Mouse (Mus musculus) heart, embryonic 12.5 days (tissue): ENCODE results near the gene Ccdc134. TPM values are rescaled to one million over a fixed set of nuclear protein-coding genes. Genes with fewer than 3 reads are reported as not detected.

Experiments
- ATAC-seq: fragments of 200-750 bp; cut with Nextera tagmentation; 2 replicates; pipeline ENCODE4 v1.8.0; 2017; ENCODE audit warnings: moderate TSS enrichment, moderate library complexity; ENCODE audit not compliant: insufficient number of reproducible peaks, low FRiP score
- H3K27ac ChIP-seq: fragments of 300-500 bp; sonication (generic); 2 replicates; pipeline ENCODE4 v1.5.1; 2016; ENCODE audit warnings: mild to moderate bottlenecking, moderate library complexity; ENCODE audit not compliant: poor library complexity, severe bottlenecking
- H3K27me3 ChIP-seq: fragments of 300-500 bp; sonication (generic); replicated peaks from 2 replicates; pipeline ENCODE4 v1.6.1; 2016; ENCODE audit warnings: mild to moderate bottlenecking, moderate library complexity
- H3K36me3 ChIP-seq: fragments of 300-500 bp; sonication (generic); 2 replicates; pipeline ENCODE4 v1.6.1; 2016; ENCODE audit warnings: mild to moderate bottlenecking, moderate library complexity
- H3K4me1 ChIP-seq: fragments of 300-500 bp; sonication (generic); replicated peaks from 2 replicates; pipeline ENCODE4 v1.6.1; 2016; ENCODE audit warnings: mild to moderate bottlenecking
- H3K4me2 ChIP-seq: fragments of 300-500 bp; sonication (generic); 2 replicates; pipeline ENCODE4 v1.6.1; 2016; ENCODE audit warnings: mild to moderate bottlenecking, moderate library complexity
- H3K4me3 ChIP-seq: fragments of 300-500 bp; sonication (generic); 2 replicates; pipeline ENCODE4 v1.5.1; 2016; ENCODE audit warnings: mild to moderate bottlenecking
- H3K9ac ChIP-seq: fragments of 300-500 bp; sonication (generic); 2 replicates; pipeline ENCODE4 v1.6.1; 2016; ENCODE audit warnings: mild to moderate bottlenecking, moderate library complexity
- H3K9me3 ChIP-seq: fragments of 300-500 bp; sonication (generic); replicated peaks from 2 replicates; pipeline ENCODE4 v1.6.1; 2016; ENCODE audit warnings: mild to moderate bottlenecking, moderate library complexity
- WGBS: fragments of 180-500 bp; shearing (Covaris S2); methylation state at CpG from one replicate; pipeline ENCODE4 v1.1.7; 2016; 5-methylcytosine and 5-hydroxymethylcytosine counted together
- polyA plus RNA-seq: library from polyadenylated mRNA; unstranded; fragments of >200 nt; fragmentation: Nextera tagmentation; extraction: Ambion mirVana; gene quantifications from 2 replicates; pipeline ENCODE4 v1.2.1, GENCODE M21; 2016

Gene Ccdc134
- polyA plus RNA-seq, 1 experiment from 2014 or later, result 8.7 TPM

DNA sequence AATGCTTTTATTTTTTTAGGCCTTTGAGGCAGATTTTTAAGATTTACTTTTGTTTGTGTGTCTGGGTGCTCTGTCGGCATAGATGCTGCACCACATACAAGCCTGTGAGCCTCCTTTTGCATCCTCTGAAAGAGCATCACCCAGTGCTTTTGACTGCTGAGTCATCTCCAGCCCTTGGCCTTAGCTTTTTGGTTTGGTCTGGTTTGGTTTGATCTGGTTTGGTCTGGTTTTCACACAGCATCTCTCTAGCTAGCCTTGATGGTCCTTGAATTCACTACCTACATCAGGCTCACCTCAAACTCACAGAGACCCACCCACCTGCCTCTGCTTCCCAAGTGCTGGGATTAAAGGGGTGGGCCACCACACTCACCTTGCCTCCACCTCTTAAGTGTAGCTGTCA, 60.2 kb downstream of the Ccdc134 start:
- H3K27me3 ChIP-seq, result peaks cover 22% of the 10 kb centered on the region
- 96% methylated on average over 1 of the region's 1 CpGs for WGBS
- H3K36me3 ChIP-seq, result peaks cover 75% of the 10 kb centered on the region
- H3K4me1 ChIP-seq, result peaks cover 62% of the 10 kb centered on the region
- H3K9ac ChIP-seq, result no peak overlapping the region
- no peak overlapping the region for H3K27ac ChIP-seq
- no peak for ATAC-seq
- no peak overlapping the region for H3K4me2 ChIP-seq
- no peak overlapping the region for H3K4me3 ChIP-seq
- H3K9me3 ChIP-seq, result 0 out of 2 replicates have a peak, but pooled peaks cover 3% of the 10 kb centered on the region

- Histone ChIP-seq H3K9me3 (0 out of 2 replicates have a peak, but pooled peaks cover 3% of the 10 kb centered on the region), H3K4me1 (peaks cover 59% of the 10 kb centered on the region), H3K36me3 (peaks cover 75% of the 10 kb centered on the region), H3K27me3 (peaks cover 19% of the 10 kb centered on the region), H3K9ac (no peak overlapping the region), H3K27ac (no peak overlapping the region), H3K4me3 (no peak overlapping the region), H3K4me2 (no peak overlapping the region)
- no peak for ATAC-seq
- 95% methylated on average over 10 of the region's 10 CpGs for WGBS
Measured at GRCm38 (mm10) chr15:82188481-82189240, 60.9 kb downstream of the Ccdc134 start.

Other genes starting within 250 kb of the Ccdc134 start
- 106 and 121 TPM in 2 replicates for gene Polr3h, start 201.7 kb upstream of the Ccdc134 start, polyA plus RNA-seq
- gene Csdc2, start 191.2 kb upstream of the Ccdc134 start, polyA plus RNA-seq, result 6.2 and 6.3 TPM in 2 replicates
- 17.7 and 19.6 TPM in 2 replicates for gene Pmm1, start 167.0 kb upstream of the Ccdc134 start, polyA plus RNA-seq
- gene 1700029P11Rik, start 147.4 kb upstream of the Ccdc134 start, polyA plus RNA-seq, result not detected in 2 replicates
- gene Xrcc6, start 140.1 kb upstream of the Ccdc134 start, polyA plus RNA-seq, result 68.7 and 80.2 TPM in 2 replicates
- 22.8 and 24.6 TPM in 2 replicates for gene Desi1, start 94.1 kb upstream of the Ccdc134 start, polyA plus RNA-seq
- 150 and 157 TPM in 2 replicates for gene Snu13, start 80.3 kb upstream of the Ccdc134 start, polyA plus RNA-seq
- gene 4930407I10Rik, start 68.8 kb upstream of the Ccdc134 start, polyA plus RNA-seq, result not detected in 2 replicates
- not detected in 2 replicates for gene Mei1, start 57.9 kb upstream of the Ccdc134 start, polyA plus RNA-seq
- gene Srebf2, start 19.3 kb downstream of the Ccdc134 start, polyA plus RNA-seq, result 110 and 118 TPM in 2 replicates
- 0.19 and 0.35 TPM in 2 replicates for gene Shisa8, start 84.9 kb downstream of the Ccdc134 start, polyA plus RNA-seq
- 0.09 TPM in 1 of 2 replicates, not detected in the other for gene Tnfrsf13c, start 96.4 kb downstream of the Ccdc134 start, polyA plus RNA-seq
- gene Cenpm, start 116.8 kb downstream of the Ccdc134 start, polyA plus RNA-seq, result 57.9 and 67.0 TPM in 2 replicates
- gene 1500009C09Rik, start 124.5 kb downstream of the Ccdc134 start, polyA plus RNA-seq, result not detected in 2 replicates
- gene Sept3, start 147.0 kb downstream of the Ccdc134 start, polyA plus RNA-seq, result 3.8 and 4.9 TPM in 2 replicates
- 0.35 and 0.66 TPM in 2 replicates for gene Wbp2nl, start 171.0 kb downstream of the Ccdc134 start, polyA plus RNA-seq
- gene Naga, start 211.0 kb downstream of the Ccdc134 start, polyA plus RNA-seq, result 40.5 and 44.6 TPM in 2 replicates
- 9.8 and 9.9 TPM in 2 replicates for gene Pheta2, start 211.0 kb downstream of the Ccdc134 start, polyA plus RNA-seq
- 299 and 309 TPM in 2 replicates for gene Smdt1, start 211.0 kb downstream of the Ccdc134 start, polyA plus RNA-seq
- gene Ndufa6, start 226.4 kb downstream of the Ccdc134 start, polyA plus RNA-seq, result 475 and 496 TPM in 2 replicates